ENCODE assay signal across 7 mouse cellular contexts in genomic region chr11:107469523-107470371, GRCm38 (mm10). TPM values are rescaled to one million over a fixed set of nuclear protein-coding genes. Genes with fewer than 3 reads are reported as not detected.
DNase-seq lines count a peak whose midpoint lies in the region; ATAC-seq lines count a peak whose summit lies in the region.

No protein-coding gene starts in this region.

- peak overlapping the region; percentile 81 for H3K9ac ChIP-seq in midbrain, embryonic 11.5 days (ENCODE audit: low read length)

- under 1% methylated on average over 59 of the region's 59 CpGs for WGBS in embryonic facial prominence, embryonic 10.5 days
- under 1% methylated on average over 59 of the region's 59 CpGs for WGBS in limb, embryonic 10.5 days
- WGBS in midbrain, embryonic 11.5 days: under 1% methylated on average over 58 of the region's 59 CpGs

- H3K9me3 ChIP-seq in embryonic facial prominence, embryonic 10.5 days: no peaks in the 10 kb centered on the region
- H3K9me3 ChIP-seq in limb, embryonic 10.5 days (replicated peaks): no peaks in the 10 kb centered on the region
- H3K9me3 ChIP-seq in midbrain, embryonic 11.5 days (ENCODE audit: control insufficient read depth, low read length): no peaks in the 10 kb centered on the region

- peak overlapping the region; percentile 98 for H3K4me3 ChIP-seq in embryonic facial prominence, embryonic 10.5 days
- peak overlapping the region; percentile 89 for H3K4me3 ChIP-seq in limb, embryonic 10.5 days
- peak overlapping the region; percentile 77 for H3K4me3 ChIP-seq in midbrain, embryonic 11.5 days (ENCODE audit: low read depth, low read length)

- peak overlapping the region; percentile 76 for H3K4me2 ChIP-seq in midbrain, embryonic 11.5 days

- peak; percentile 9 for ATAC-seq in granulocyte monocyte progenitor cell, adult 5-6 weeks (replicated peaks; ENCODE audit: poor library complexity, severe bottlenecking)
- ATAC-seq in midbrain, embryonic 11.5 days (ENCODE audit: low FRiP score): peak; percentile 57

- peak; percentile 59 to 67 for DNase-seq in adrenal gland, adult 18-20 months (ENCODE audit: low spot score in 2 of 2)
- peak; percentile 76 for DNase-seq in embryonic facial prominence, embryonic 10.5 days (ENCODE audit: low spot score)
- peak; percentile 65 for DNase-seq in kidney, adult 11 months
- peak; percentile 80 for DNase-seq in limb, embryonic 10.5 days (ENCODE audit: low spot score)
- DNase-seq in midbrain, embryonic 11.5 days (ENCODE audit: low spot score, missing footprints): peak; percentile 97
- peak; percentile 60 for DNase-seq in spleen, adult 12 weeks (ENCODE audit: low spot score)

- H3K36me3 ChIP-seq in embryonic facial prominence, embryonic 10.5 days (replicated peaks): no peaks in the 10 kb centered on the region; the same call in 1 of the 2 replicates
- H3K36me3 ChIP-seq in limb, embryonic 10.5 days: peaks cover 6% of the 10 kb centered on the region; the same call in 1 of the 2 replicates
- H3K36me3 ChIP-seq in midbrain, embryonic 11.5 days (ENCODE audit: control insufficient read depth, insufficient read depth, low read length): no peaks in the 10 kb centered on the region

- H3K27ac ChIP-seq in embryonic facial prominence, embryonic 10.5 days (replicated peaks): peak overlapping the region; percentile 96
- peak overlapping the region; percentile 94 for H3K27ac ChIP-seq in limb, embryonic 10.5 days
- H3K27ac ChIP-seq in midbrain, embryonic 11.5 days (ENCODE audit: low read depth, low read length): peak overlapping the region; percentile 84

- H3K27me3 ChIP-seq in embryonic facial prominence, embryonic 10.5 days (replicated peaks; ENCODE audit: low read depth, poor library complexity, severe bottlenecking): no peaks in the 10 kb centered on the region
- H3K27me3 ChIP-seq in limb, embryonic 10.5 days (ENCODE audit: low read depth, poor library complexity, severe bottlenecking): no peaks in the 10 kb centered on the region
- H3K27me3 ChIP-seq in midbrain, embryonic 11.5 days (ENCODE audit: control insufficient read depth, insufficient read depth, low read length): no peaks in the 10 kb centered on the region

- H3K4me1 ChIP-seq in embryonic facial prominence, embryonic 10.5 days: peaks cover 58% of the 10 kb centered on the region
- peaks cover 50% of the 10 kb centered on the region for H3K4me1 ChIP-seq in limb, embryonic 10.5 days
- peaks cover 11% of the 10 kb centered on the region for H3K4me1 ChIP-seq in midbrain, embryonic 11.5 days (ENCODE audit: control insufficient read depth, insufficient read depth, low read length)

RNA-seq across cellular contexts. Expression of gene Pitpnc1, which starts 0.8 kb away (rescaled TPM):
- total RNA-seq in adrenal gland, adult 18-20 months (2021): 10 to 100 TPM; 13.3 to 16.1 TPM
- polyA plus RNA-seq in embryonic facial prominence, embryonic 10.5 days (2016; fragmentation: Nextera tagmentation; extraction: Ambion mirVana): 37.1 and 42.5 TPM in 2 replicates
- total RNA-seq in granulocyte monocyte progenitor cell, adult 5-6 weeks (2014; fragmentation: Nextera tagmentation): 18.3 and 28.0 TPM in 2 replicates
- 11.7 and 13.9 TPM in 2 replicates for total RNA-seq in granulocyte monocyte progenitor cell, adult 5-6 weeks (2017)
- 31.6 and 37.1 TPM in 2 replicates for polyA plus RNA-seq in limb, embryonic 10.5 days (2016; fragmentation: Nextera tagmentation; extraction: Ambion mirVana)
- 29.9 and 32.1 TPM in 2 replicates for polyA plus RNA-seq in midbrain, embryonic 11.5 days (2014; fragmentation: Nextera tagmentation; extraction: Ambion mirVana)

RNA-seq across cellular contexts. Expression of gene Psmd12, which starts 9.5 kb away (rescaled TPM):
- 10 to 100 TPM; 95.1 to 95.5 TPM for total RNA-seq in adrenal gland, adult 18-20 months (2021)
- polyA plus RNA-seq in embryonic facial prominence, embryonic 10.5 days (2016; fragmentation: Nextera tagmentation; extraction: Ambion mirVana): 221 and 225 TPM in 2 replicates
- 79.4 and 82.9 TPM in 2 replicates for total RNA-seq in granulocyte monocyte progenitor cell, adult 5-6 weeks (2014; fragmentation: Nextera tagmentation)
- total RNA-seq in granulocyte monocyte progenitor cell, adult 5-6 weeks (2017): 149 and 152 TPM in 2 replicates
- polyA plus RNA-seq in limb, embryonic 10.5 days (2016; fragmentation: Nextera tagmentation; extraction: Ambion mirVana): 229 and 240 TPM in 2 replicates
- polyA plus RNA-seq in midbrain, embryonic 11.5 days (2014; fragmentation: Nextera tagmentation; extraction: Ambion mirVana): 232 and 254 TPM in 2 replicates

Comparison
In these comparisons a context has a peak if more than half of its experiments do, and no peak if none do; other contexts are left out.
1. Peak in every context shown above with its lines: DNase-seq, ATAC-seq, H3K4me3 ChIP-seq and H3K27ac ChIP-seq.